Mouse (Mus musculus): ENCODE data around the gene Rnf207. TPM values are rescaled to one million over a fixed set of nuclear protein-coding genes. Genes with fewer than 3 reads are reported as not detected.

The Rnf207 gene
- polyA plus RNA-seq (2014; fragmentation: Nextera tagmentation; extraction: Ambion mirVana), result 1.00 and 1.1 TPM in 2 replicates

GRCm38 (mm10) chr4:152318517-152319234, at the start of gene Rnf207:
Gene Rnf207, minus strand, starts transcription at chr4:152318993.
- Histone ChIP-seq H3K9me3 (ENCODE audit: control insufficient read depth, low read depth, low read length) (no peaks in the 10 kb centered on the region), H3K4me3 (ENCODE audit: low read depth, low read length) (no peak within 1 kb of the TSS; the same call in 1 of the 2 replicates), H3K27me3 (ENCODE audit: control insufficient read depth, insufficient read depth, low read length) (peaks cover 35% of the 10 kb centered on the region), H3K4me2 (replicated peaks; ENCODE audit: low read depth, low read length) (peak within 1 kb of the TSS; percentile 36), H3K4me1 (ENCODE audit: control insufficient read depth, insufficient read depth, low read length) (peaks cover 7% of the 10 kb centered on the region; the same call in 1 of the 2 replicates), H3K27ac (ENCODE audit: low read length) (no peak within 1 kb of the TSS), H3K36me3 (ENCODE audit: control insufficient read depth, insufficient read depth, low read length) (no peaks in the 10 kb centered on the region), H3K9ac (replicated peaks; ENCODE audit: low read depth, low read length) (no peak within 1 kb of the TSS)
- no peak for ATAC-seq (ENCODE audit: insufficient number of reproducible peaks, insufficient read depth, low FRiP score, low read depth)
- 5% methylated on average over 26 of the region's 26 CpGs for WGBS

- no peak for ATAC-seq (ENCODE audit: insufficient number of reproducible peaks, insufficient read depth, low FRiP score, low read depth)
- WGBS, result 77% methylated on average over 7 of the region's 7 CpGs
- H3K9ac ChIP-seq (replicated peaks; ENCODE audit: low read depth, low read length), result no peak overlapping the region
- no peak overlapping the region for H3K4me3 ChIP-seq (ENCODE audit: low read depth, low read length)
- H3K27ac ChIP-seq (ENCODE audit: low read length), result no peak overlapping the region
- no peaks in the 10 kb centered on the region for H3K36me3 ChIP-seq (ENCODE audit: control insufficient read depth, insufficient read depth, low read length)
- H3K9me3 ChIP-seq (ENCODE audit: control insufficient read depth, low read depth, low read length), result no peaks in the 10 kb centered on the region
- H3K4me1 ChIP-seq (ENCODE audit: control insufficient read depth, insufficient read depth, low read length), result peaks cover 7% of the 10 kb centered on the region; the same call in 1 of the 2 replicates
- H3K27me3 ChIP-seq (ENCODE audit: control insufficient read depth, insufficient read depth, low read length), result no peaks in the 10 kb centered on the region
- H3K4me2 ChIP-seq (replicated peaks; ENCODE audit: low read depth, low read length), result no peak overlapping the region
Observed at GRCm38 (mm10) chr4:152365228-152365627, 46.4 kb upstream of the Rnf207 start.

- no peaks in the 10 kb centered on the region for H3K9me3 ChIP-seq (ENCODE audit: control insufficient read depth, low read depth, low read length)
- H3K36me3 ChIP-seq (ENCODE audit: control insufficient read depth, insufficient read depth, low read length), result no peaks in the 10 kb centered on the region
- H3K27ac ChIP-seq (ENCODE audit: low read length), result no peak overlapping the region
- no peak for ATAC-seq (ENCODE audit: insufficient number of reproducible peaks, insufficient read depth, low FRiP score, low read depth)
- no peak overlapping the region for H3K9ac ChIP-seq (replicated peaks; ENCODE audit: low read depth, low read length)
- no peaks in the 10 kb centered on the region for H3K27me3 ChIP-seq (ENCODE audit: control insufficient read depth, insufficient read depth, low read length)
- peaks cover 7% of the 10 kb centered on the region; the same call in 1 of the 2 replicates for H3K4me1 ChIP-seq (ENCODE audit: control insufficient read depth, insufficient read depth, low read length)
- no peak overlapping the region for H3K4me2 ChIP-seq (replicated peaks; ENCODE audit: low read depth, low read length)
- no peak overlapping the region for H3K4me3 ChIP-seq (ENCODE audit: low read depth, low read length)
- WGBS, result 51% methylated on average over 9 of the region's 9 CpGs
Observed at GRCm38 (mm10) chr4:152362180-152362579, 43.4 kb upstream of the Rnf207 start.

GRCm38 (mm10) chr4:152360855-152361254, 42.1 kb upstream of the Rnf207 start:
- no peaks in the 10 kb centered on the region for H3K36me3 ChIP-seq (ENCODE audit: control insufficient read depth, insufficient read depth, low read length)
- no peaks in the 10 kb centered on the region for H3K27me3 ChIP-seq (ENCODE audit: control insufficient read depth, insufficient read depth, low read length)
- H3K4me2 ChIP-seq (replicated peaks; ENCODE audit: low read depth, low read length), result peak overlapping the region; percentile 32
- peaks cover 7% of the 10 kb centered on the region; the same call in 1 of the 2 replicates for H3K4me1 ChIP-seq (ENCODE audit: control insufficient read depth, insufficient read depth, low read length)
- ATAC-seq (ENCODE audit: insufficient number of reproducible peaks, insufficient read depth, low FRiP score, low read depth), result peak; percentile 64; the same call in 1 of the 2 replicates
- H3K9me3 ChIP-seq (ENCODE audit: control insufficient read depth, low read depth, low read length), result no peaks in the 10 kb centered on the region
- no peak overlapping the region for H3K27ac ChIP-seq (ENCODE audit: low read length)
- no peak overlapping the region for H3K9ac ChIP-seq (replicated peaks; ENCODE audit: low read depth, low read length)
- 1% methylated on average over 22 of the region's 24 CpGs for WGBS
- H3K4me3 ChIP-seq (ENCODE audit: low read depth, low read length), result no peak overlapping the region

GRCm38 (mm10) chr4:152359700-152360099, 40.9 kb upstream of the Rnf207 start:
- no peaks in the 10 kb centered on the region for H3K27me3 ChIP-seq (ENCODE audit: control insufficient read depth, insufficient read depth, low read length)
- H3K9ac ChIP-seq (replicated peaks; ENCODE audit: low read depth, low read length), result no peak overlapping the region
- H3K9me3 ChIP-seq (ENCODE audit: control insufficient read depth, low read depth, low read length), result no peaks in the 10 kb centered on the region
- no peak overlapping the region for H3K4me2 ChIP-seq (replicated peaks; ENCODE audit: low read depth, low read length)
- ATAC-seq (ENCODE audit: insufficient number of reproducible peaks, insufficient read depth, low FRiP score, low read depth), result no peak
- no peak overlapping the region for H3K27ac ChIP-seq (ENCODE audit: low read length)
- no peak overlapping the region for H3K4me3 ChIP-seq (ENCODE audit: low read depth, low read length)
- 9% methylated on average over 11 of the region's 11 CpGs for WGBS
- H3K4me1 ChIP-seq (ENCODE audit: control insufficient read depth, insufficient read depth, low read length), result peaks cover 7% of the 10 kb centered on the region; the same call in 1 of the 2 replicates
- H3K36me3 ChIP-seq (ENCODE audit: control insufficient read depth, insufficient read depth, low read length), result no peaks in the 10 kb centered on the region

GRCm38 (mm10) chr4:152355672-152356071, 36.9 kb upstream of the Rnf207 start:
- ATAC-seq (ENCODE audit: insufficient number of reproducible peaks, insufficient read depth, low FRiP score, low read depth), result no peak
- Histone ChIP-seq H3K9me3 (ENCODE audit: control insufficient read depth, low read depth, low read length) (no peaks in the 10 kb centered on the region), H3K9ac (replicated peaks; ENCODE audit: low read depth, low read length) (no peak overlapping the region), H3K4me2 (replicated peaks; ENCODE audit: low read depth, low read length) (no peak overlapping the region), H3K4me3 (ENCODE audit: low read depth, low read length) (no peak overlapping the region), H3K27ac (ENCODE audit: low read length) (no peak overlapping the region), H3K27me3 (ENCODE audit: control insufficient read depth, insufficient read depth, low read length) (no peaks in the 10 kb centered on the region), H3K36me3 (ENCODE audit: control insufficient read depth, insufficient read depth, low read length) (no peaks in the 10 kb centered on the region), H3K4me1 (ENCODE audit: control insufficient read depth, insufficient read depth, low read length) (peaks cover 1% of the 10 kb centered on the region; the same call in 1 of the 2 replicates)
- WGBS, result 75% methylated on average over 7 of the region's 7 CpGs

- 69% methylated on average over 14 of the region's 14 CpGs for WGBS
- Histone ChIP-seq H3K9me3 (ENCODE audit: control insufficient read depth, low read depth, low read length) (no peaks in the 10 kb centered on the region), H3K9ac (replicated peaks; ENCODE audit: low read depth, low read length) (no peak overlapping the region)
Observed at GRCm38 (mm10) chr4:152353886-152354637, 35.3 kb upstream of the Rnf207 start.

GRCm38 (mm10) chr4:152351422-152352305, 32.9 kb upstream of the Rnf207 start:
- Histone ChIP-seq H3K4me3 (ENCODE audit: low read depth, low read length) (no peak overlapping the region), H3K27me3 (ENCODE audit: control insufficient read depth, insufficient read depth, low read length) (0 out of 2 replicates have a peak, but pooled peaks cover 2% of the 10 kb centered on the region), H3K4me2 (replicated peaks; ENCODE audit: low read depth, low read length) (no peak overlapping the region), H3K9me3 (ENCODE audit: control insufficient read depth, low read depth, low read length) (no peaks in the 10 kb centered on the region), H3K9ac (replicated peaks; ENCODE audit: low read depth, low read length) (no peak overlapping the region), H3K4me1 (ENCODE audit: control insufficient read depth, insufficient read depth, low read length) (no peaks in the 10 kb centered on the region), H3K36me3 (ENCODE audit: control insufficient read depth, insufficient read depth, low read length) (no peaks in the 10 kb centered on the region), H3K27ac (ENCODE audit: low read length) (no peak overlapping the region)
- WGBS, result 9% methylated on average over 14 of the region's 14 CpGs
- no peak for ATAC-seq (ENCODE audit: insufficient number of reproducible peaks, insufficient read depth, low FRiP score, low read depth)

More at GRCm38 (mm10) chr4:152353886-152354637, 35.3 kb upstream of the Rnf207 start:
- Histone ChIP-seq H3K4me3 (ENCODE audit: low read depth, low read length) (no peak overlapping the region), H3K27me3 (ENCODE audit: control insufficient read depth, insufficient read depth, low read length) (0 out of 2 replicates have a peak, but pooled peaks cover 2% of the 10 kb centered on the region), H3K27ac (ENCODE audit: low read length) (no peak overlapping the region), H3K4me2 (replicated peaks; ENCODE audit: low read depth, low read length) (no peak overlapping the region), H3K36me3 (ENCODE audit: control insufficient read depth, insufficient read depth, low read length) (no peaks in the 10 kb centered on the region), H3K4me1 (ENCODE audit: control insufficient read depth, insufficient read depth, low read length) (no peaks in the 10 kb centered on the region)
- ATAC-seq (ENCODE audit: insufficient number of reproducible peaks, insufficient read depth, low FRiP score, low read depth), result no peak
